Comparison of ENCODE assay signal across 8 mouse cellular contexts in the genomic region with DNA sequence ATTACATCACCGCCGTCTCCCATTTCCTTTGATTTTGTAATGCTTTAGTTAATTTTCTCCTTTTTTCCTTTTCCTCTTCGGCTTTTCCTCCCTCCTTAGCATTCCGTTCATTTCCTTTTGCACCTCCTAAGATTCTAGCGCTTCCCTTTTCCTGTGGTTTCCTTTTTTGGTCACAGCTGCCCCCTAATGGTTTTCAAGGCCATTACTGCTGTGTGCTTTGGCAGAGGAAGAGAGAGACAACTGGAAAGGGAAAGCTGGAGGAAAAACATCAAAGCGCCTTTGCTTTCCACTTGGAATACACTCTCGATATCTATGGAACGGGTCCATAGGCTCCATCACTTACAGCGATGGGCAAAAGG. TPM values are rescaled to one million over a fixed set of nuclear protein-coding genes. Genes with fewer than 3 reads are reported as not detected.
DNase-seq lines count a peak whose midpoint lies in the region; ATAC-seq lines count a peak whose summit lies in the region.

No protein-coding gene starts in this region.

- H3K27ac ChIP-seq in heart, embryonic 12.5 days (ENCODE audit: poor library complexity, severe bottlenecking): no peak overlapping the region
- 0 out of 2 replicates have a peak overlapping the region, but pooled peaks have one; percentile 2 for H3K27ac ChIP-seq in midbrain, embryonic 13.5 days

- WGBS in heart, embryonic 12.5 days: 10% methylated on average over 9 of the region's 9 CpGs
- 21% methylated on average over 9 of the region's 9 CpGs for WGBS in midbrain, embryonic 13.5 days

- peak; percentile 61 to 64 for DNase-seq in cerebellum, postnatal 14 days
- no peak for DNase-seq in cerebellum, adult 9-11 months
- peak; percentile 67 for DNase-seq in Muller cell, postnatal 12 days (ENCODE audit: inconsistent ontology term)
- peak; percentile 65 for DNase-seq in kidney, postnatal 14 days
- DNase-seq in urinary bladder, adult 2 months (ENCODE audit: low spot score): no peak
- no peak for DNase-seq in right cerebral cortex, postnatal 36 days (ENCODE audit: low spot score in 2 of 2)

- H3K4me3 ChIP-seq in heart, embryonic 12.5 days: no peak overlapping the region
- no peak overlapping the region for H3K4me3 ChIP-seq in midbrain, embryonic 13.5 days (replicated peaks)

- H3K9me3 ChIP-seq in heart, embryonic 12.5 days (replicated peaks): no peaks in the 10 kb centered on the region
- no peaks in the 10 kb centered on the region for H3K9me3 ChIP-seq in midbrain, embryonic 13.5 days

- peaks cover 8% of the 10 kb centered on the region for H3K4me1 ChIP-seq in heart, embryonic 12.5 days (replicated peaks)
- peaks cover 28% of the 10 kb centered on the region for H3K4me1 ChIP-seq in midbrain, embryonic 13.5 days (replicated peaks)

- no peak for ATAC-seq in heart, embryonic 12.5 days (ENCODE audit: insufficient number of reproducible peaks, low FRiP score)
- ATAC-seq in midbrain, embryonic 13.5 days: peak; percentile 76

- no peak overlapping the region for H3K9ac ChIP-seq in heart, embryonic 12.5 days
- no peak overlapping the region for H3K9ac ChIP-seq in midbrain, embryonic 13.5 days (replicated peaks)

- peak overlapping the region; percentile 40 for H3K4me2 ChIP-seq in heart, embryonic 12.5 days
- no peak overlapping the region for H3K4me2 ChIP-seq in midbrain, embryonic 13.5 days (replicated peaks)

- no peaks in the 10 kb centered on the region for H3K36me3 ChIP-seq in heart, embryonic 12.5 days
- H3K36me3 ChIP-seq in midbrain, embryonic 13.5 days: no peaks in the 10 kb centered on the region

- H3K27me3 ChIP-seq in heart, embryonic 12.5 days (replicated peaks): no peaks in the 10 kb centered on the region; the same call in 1 of the 2 replicates
- H3K27me3 ChIP-seq in midbrain, embryonic 13.5 days: peaks cover 17% of the 10 kb centered on the region

RNA-seq across cellular contexts. Expression of gene Nrp2, which starts 6.1 kb away (rescaled TPM):
- 6.0 and 6.2 TPM in 2 replicates for polyA plus RNA-seq in heart, embryonic 12.5 days (2016; fragmentation: Nextera tagmentation; extraction: Ambion mirVana)
- 15.9 and 18.7 TPM in 2 replicates for polyA plus RNA-seq in midbrain, embryonic 13.5 days (2015; fragmentation: Nextera tagmentation; extraction: Ambion mirVana)
- polyA plus RNA-seq in urinary bladder, adult 2 months (2012; rRNA removed): 114 and 146 TPM in 2 replicates

Comparison
In these comparisons a context has a peak if more than half of its experiments do, and no peak if none do; other contexts are left out.
1. DNase-seq: peak in cerebellum, postnatal 14 days (2 of 2), Muller cell, postnatal 12 days (single experiment) and kidney, postnatal 14 days (single experiment); none in cerebellum, adult 9-11 months (single experiment), urinary bladder, adult 2 months (single experiment) and right cerebral cortex, postnatal 36 days (0 of 2).